Mouse (Mus musculus): ENCODE data around the gene Ptpa. TPM values are rescaled to one million over a fixed set of nuclear protein-coding genes. Genes with fewer than 3 reads are reported as not detected.

The Ptpa gene
- polyA plus RNA-seq, 1 experiment from 2014 or later, result 82.6 TPM

GRCm38 (mm10) chr2:30490384-30490783 lies 74.5 kb downstream of the Ptpa start:
- Histone ChIP-seq H3K27me3 (ENCODE audit: control insufficient read depth, insufficient read depth, low read length) (no peaks in the 10 kb centered on the region), H3K27ac (ENCODE audit: low read length) (no peak overlapping the region), H3K4me1 (ENCODE audit: control insufficient read depth, insufficient read depth, low read length) (no peaks in the 10 kb centered on the region), H3K4me2 (replicated peaks; ENCODE audit: low read depth, low read length) (no peak overlapping the region), H3K9ac (replicated peaks; ENCODE audit: low read depth, low read length) (no peak overlapping the region), H3K4me3 (ENCODE audit: low read depth, low read length) (no peak overlapping the region), H3K9me3 (ENCODE audit: control insufficient read depth, low read depth, low read length) (no peaks in the 10 kb centered on the region), H3K36me3 (ENCODE audit: control insufficient read depth, insufficient read depth, low read length) (no peaks in the 10 kb centered on the region)
- ATAC-seq (ENCODE audit: insufficient number of reproducible peaks, insufficient read depth, low FRiP score, low read depth), result no peak
- WGBS, result 71% methylated on average over 2 of the region's 2 CpGs

DNA sequence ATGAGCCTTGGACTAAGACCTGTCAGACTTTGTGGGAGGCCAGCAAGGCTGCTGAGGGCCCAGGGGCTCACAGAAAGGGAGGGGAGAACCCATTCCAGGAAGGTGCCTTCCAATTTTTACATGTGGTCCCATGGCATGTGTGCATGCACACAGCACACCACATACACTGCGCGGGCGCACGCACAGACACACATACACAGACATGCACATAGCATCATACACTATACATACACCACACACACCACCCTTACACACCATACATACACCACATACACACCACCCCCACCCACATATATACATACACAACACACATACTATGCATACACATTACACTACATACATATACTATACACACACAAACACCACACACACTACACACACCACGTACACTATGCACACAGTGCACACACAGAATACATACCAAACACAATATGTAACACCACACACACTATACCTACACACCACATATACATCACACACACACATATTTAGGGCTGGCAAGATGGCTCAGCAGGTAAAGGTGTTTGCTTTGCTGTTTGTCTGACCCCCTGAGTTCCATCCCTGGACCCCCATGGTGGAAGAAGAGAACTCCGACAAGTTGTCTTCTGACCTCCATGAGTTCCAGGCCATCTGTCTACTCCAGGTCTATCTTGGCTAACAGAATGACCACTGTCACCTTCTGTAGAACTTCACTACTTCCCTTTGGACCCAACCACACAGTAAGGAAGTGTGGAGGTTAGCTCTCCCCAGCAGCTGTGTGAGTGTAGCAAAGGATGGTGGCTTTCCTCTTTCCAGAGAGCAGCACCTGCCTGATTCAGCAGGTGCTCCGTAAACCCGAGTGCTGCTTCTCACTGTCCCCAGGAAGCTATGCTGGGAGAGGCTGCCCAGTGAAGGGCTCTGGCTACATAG lies 79.4 kb downstream of the Ptpa start:
- Histone ChIP-seq H3K4me1 (ENCODE audit: control insufficient read depth, insufficient read depth, low read length) (no peaks in the 10 kb centered on the region), H3K4me2 (replicated peaks; ENCODE audit: low read depth, low read length) (peak overlapping the region; percentile 37), H3K9ac (replicated peaks; ENCODE audit: low read depth, low read length) (no peak overlapping the region), H3K27me3 (ENCODE audit: control insufficient read depth, insufficient read depth, low read length) (no peaks in the 10 kb centered on the region), H3K36me3 (ENCODE audit: control insufficient read depth, insufficient read depth, low read length) (no peaks in the 10 kb centered on the region), H3K4me3 (ENCODE audit: low read depth, low read length) (no peak overlapping the region), H3K27ac (ENCODE audit: low read length) (no peak overlapping the region), H3K9me3 (ENCODE audit: control insufficient read depth, low read depth, low read length) (no peaks in the 10 kb centered on the region)
- 77% methylated on average over 8 of the region's 8 CpGs for WGBS
- ATAC-seq (ENCODE audit: insufficient number of reproducible peaks, insufficient read depth, low FRiP score, low read depth), result no peak

DNA sequence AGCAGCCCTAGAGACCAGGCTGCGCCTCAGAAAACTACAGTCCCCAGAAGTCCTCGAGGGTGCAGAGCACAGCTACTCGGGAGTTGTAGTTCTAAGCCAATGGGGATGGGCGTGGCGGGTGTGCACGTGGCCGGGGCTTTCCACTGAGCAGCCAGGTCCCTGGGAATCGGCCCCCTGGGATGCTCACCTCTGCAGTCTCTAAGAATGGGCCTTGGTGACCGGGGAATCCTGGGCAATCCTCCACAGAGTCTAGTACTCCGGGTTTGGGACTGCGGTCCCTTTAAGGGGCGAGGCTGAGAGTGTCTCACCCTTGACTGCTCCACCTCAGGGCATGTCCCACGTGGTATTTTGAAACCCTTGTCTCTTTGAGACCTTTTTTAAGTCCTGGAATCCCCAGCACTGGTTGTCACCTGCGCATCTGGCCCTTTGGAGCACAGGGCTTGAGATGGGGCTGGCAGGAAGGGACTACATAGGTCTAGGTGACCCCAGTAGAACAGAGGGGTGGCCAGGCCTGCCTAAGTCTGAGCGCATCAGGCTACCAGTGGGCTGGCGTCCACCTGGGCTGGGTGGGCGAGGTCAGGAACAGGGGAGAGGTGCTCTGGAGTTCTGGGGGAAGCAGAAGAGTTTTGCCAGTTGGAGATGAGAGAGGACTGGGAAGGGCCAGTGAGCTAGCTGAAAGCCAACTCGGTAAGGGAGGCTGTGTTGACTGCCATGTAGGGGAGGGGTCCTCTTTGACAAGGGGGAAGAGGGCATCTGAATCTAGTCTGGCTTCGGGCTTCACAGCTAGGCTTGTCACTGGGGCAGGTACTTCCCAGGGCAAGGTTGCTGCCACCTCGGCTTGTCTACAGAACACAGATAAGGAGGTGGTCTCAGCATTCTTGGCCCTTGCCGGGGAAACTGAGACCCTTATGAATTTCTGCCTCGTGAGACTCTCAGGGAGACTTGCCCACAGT lies 80.3 kb downstream of the Ptpa start:
- H3K4me2 ChIP-seq (replicated peaks; ENCODE audit: low read depth, low read length), result peak overlapping the region; percentile 37
- H3K27ac ChIP-seq (ENCODE audit: low read length), result no peak overlapping the region
- ATAC-seq (ENCODE audit: insufficient number of reproducible peaks, insufficient read depth, low FRiP score, low read depth), result peak; percentile 92
- H3K27me3 ChIP-seq (ENCODE audit: control insufficient read depth, insufficient read depth, low read length), result no peaks in the 10 kb centered on the region
- peak overlapping the region; percentile 12; the same call in 1 of the 2 replicates for H3K4me3 ChIP-seq (ENCODE audit: low read depth, low read length)
- 20% methylated on average over 22 of the region's 22 CpGs for WGBS
- H3K9me3 ChIP-seq (ENCODE audit: control insufficient read depth, low read depth, low read length), result no peaks in the 10 kb centered on the region
- H3K9ac ChIP-seq (replicated peaks; ENCODE audit: low read depth, low read length), result no peak overlapping the region
- no peaks in the 10 kb centered on the region for H3K4me1 ChIP-seq (ENCODE audit: control insufficient read depth, insufficient read depth, low read length)
- H3K36me3 ChIP-seq (ENCODE audit: control insufficient read depth, insufficient read depth, low read length), result no peaks in the 10 kb centered on the region

Small RNA genes within 50 kb of the gene (microRNA-seq; reads per million reads assigned to microRNA genes)
- not detected for gene Gm47292

Other genes starting within 250 kb of the Ptpa start
- gene Endog, start 244.5 kb upstream of the Ptpa start, polyA plus RNA-seq (2014; fragmentation: Nextera tagmentation; extraction: Ambion mirVana), result 21.9 and 24.8 TPM in 2 replicates
- gene Spout1, start 237.6 kb upstream of the Ptpa start, polyA plus RNA-seq (2014; fragmentation: Nextera tagmentation; extraction: Ambion mirVana), result 63.6 and 64.6 TPM in 2 replicates
- gene Kyat1, start 210.2 kb upstream of the Ptpa start, polyA plus RNA-seq (2014; fragmentation: Nextera tagmentation; extraction: Ambion mirVana), result 13.9 and 15.7 TPM in 2 replicates
- gene Lrrc8a, start 178.3 kb upstream of the Ptpa start, polyA plus RNA-seq (2014; fragmentation: Nextera tagmentation; extraction: Ambion mirVana), result 50.0 and 51.9 TPM in 2 replicates
- gene Gm28035, start 175.5 kb upstream of the Ptpa start, polyA plus RNA-seq (2014; fragmentation: Nextera tagmentation; extraction: Ambion mirVana), result 0.13 and 0.25 TPM in 2 replicates
- 16.2 and 17.6 TPM in 2 replicates for gene Phyhd1, start 149.8 kb upstream of the Ptpa start, polyA plus RNA-seq (2014; fragmentation: Nextera tagmentation; extraction: Ambion mirVana)
- gene Gm28038, start 135.0 kb upstream of the Ptpa start, polyA plus RNA-seq (2014; fragmentation: Nextera tagmentation; extraction: Ambion mirVana), result not detected in 2 replicates
- gene Dolk, start 129.7 kb upstream of the Ptpa start, polyA plus RNA-seq (2014; fragmentation: Nextera tagmentation; extraction: Ambion mirVana), result 30.6 and 32.0 TPM in 2 replicates
- gene Nup188, start 129.6 kb upstream of the Ptpa start, polyA plus RNA-seq (2014; fragmentation: Nextera tagmentation; extraction: Ambion mirVana), result 43.1 and 45.4 TPM in 2 replicates
- gene Sh3glb2, start 56.7 kb upstream of the Ptpa start, polyA plus RNA-seq (2014; fragmentation: Nextera tagmentation; extraction: Ambion mirVana), result 90.0 and 93.7 TPM in 2 replicates
- gene Miga2, start 51.8 kb upstream of the Ptpa start, polyA plus RNA-seq (2014; fragmentation: Nextera tagmentation; extraction: Ambion mirVana), result 21.2 and 21.7 TPM in 2 replicates
- gene Dolpp1, start 23.8 kb upstream of the Ptpa start, polyA plus RNA-seq (2014; fragmentation: Nextera tagmentation; extraction: Ambion mirVana), result 35.8 and 37.8 TPM in 2 replicates
- 27.3 and 30.0 TPM in 2 replicates for gene Crat, start 226 bp upstream of the Ptpa start, polyA plus RNA-seq (2014; fragmentation: Nextera tagmentation; extraction: Ambion mirVana)
- gene Ier5l, start 58.2 kb downstream of the Ptpa start, polyA plus RNA-seq (2014; fragmentation: Nextera tagmentation; extraction: Ambion mirVana), result 2.8 and 3.1 TPM in 2 replicates
- 1.2 and 2.1 TPM in 2 replicates for gene Cstad, start 179.0 kb downstream of the Ptpa start, polyA plus RNA-seq (2014; fragmentation: Nextera tagmentation; extraction: Ambion mirVana)